Mouse (Mus musculus) forebrain, embryonic 12.5 days (tissue): ENCODE measurements around the gene Bend6. TPM values are rescaled to one million over a fixed set of nuclear protein-coding genes. Genes with fewer than 3 reads are reported as not detected.

Experiments used
- ATAC-seq: fragments of 200-750 bp; cut with Nextera tagmentation; 2 replicates; pipeline ENCODE4 v1.8.0; 2017; ENCODE audit warnings: moderate TSS enrichment; ENCODE audit not compliant: low FRiP score
- H3K27ac ChIP-seq: fragments of 300-500 bp; sonication (generic); 2 replicates; pipeline ENCODE4 v1.5.1; 2016; ENCODE audit warnings: mild to moderate bottlenecking
- H3K27me3 ChIP-seq: fragments of 300-500 bp; sonication (generic); 2 replicates; pipeline ENCODE4 v1.6.1; 2016; ENCODE audit warnings: mild to moderate bottlenecking
- H3K36me3 ChIP-seq: fragments of 300-500 bp; sonication (generic); replicated peaks from 2 replicates; pipeline ENCODE4 v1.6.1; 2016; ENCODE audit warnings: mild to moderate bottlenecking
- H3K4me1 ChIP-seq: fragments of 300-500 bp; sonication (generic); 2 replicates; pipeline ENCODE4 v1.6.1; 2016
- H3K4me2 ChIP-seq: fragments of 300-500 bp; sonication (generic); 2 replicates; pipeline ENCODE4 v1.6.1; 2016; ENCODE audit warnings: mild to moderate bottlenecking, moderate library complexity
- H3K4me3 ChIP-seq: fragments of 300-500 bp; sonication (generic); replicated peaks from 2 replicates; pipeline ENCODE4 v1.5.1; 2016; ENCODE audit warnings: mild to moderate bottlenecking
- H3K9ac ChIP-seq: fragments of 300-500 bp; sonication (generic); 2 replicates; pipeline ENCODE4 v1.6.1; 2016; ENCODE audit warnings: mild to moderate bottlenecking
- H3K9me3 ChIP-seq: fragments of 300-500 bp; sonication (generic); 2 replicates; pipeline ENCODE4 v1.6.1; 2016
- WGBS: fragments of 180-500 bp; shearing (Covaris S2); methylation state at CpG from one replicate; pipeline ENCODE4 v1.1.7; 2016; 5-methylcytosine and 5-hydroxymethylcytosine counted together
- polyA plus RNA-seq: library from polyadenylated mRNA; unstranded; fragments of >200 nt; fragmentation: Nextera tagmentation; extraction: Ambion mirVana; gene quantifications from 2 replicates; pipeline ENCODE4 v1.2.1, GENCODE M21; 2016

Bend6 gene
- polyA plus RNA-seq, 1 experiment from 2014 or later = 3.9 TPM

GRCm38 (mm10) chr1:33900175-33900574 lies 7.4 kb downstream of the Bend6 start:
- no peak for ATAC-seq
- Histone ChIP-seq H3K4me3 (no peak overlapping the region), H3K9ac (no peak overlapping the region), H3K27me3 (0 out of 2 replicates have a peak, but pooled peaks cover 9% of the 10 kb centered on the region), H3K27ac (no peak overlapping the region), H3K36me3 (no peaks in the 10 kb centered on the region), H3K4me1 (no peaks in the 10 kb centered on the region), H3K4me2 (no peak overlapping the region), H3K9me3 (no peaks in the 10 kb centered on the region)
- WGBS = 93% methylated on average over 8 of the region's 8 CpGs

DNA sequence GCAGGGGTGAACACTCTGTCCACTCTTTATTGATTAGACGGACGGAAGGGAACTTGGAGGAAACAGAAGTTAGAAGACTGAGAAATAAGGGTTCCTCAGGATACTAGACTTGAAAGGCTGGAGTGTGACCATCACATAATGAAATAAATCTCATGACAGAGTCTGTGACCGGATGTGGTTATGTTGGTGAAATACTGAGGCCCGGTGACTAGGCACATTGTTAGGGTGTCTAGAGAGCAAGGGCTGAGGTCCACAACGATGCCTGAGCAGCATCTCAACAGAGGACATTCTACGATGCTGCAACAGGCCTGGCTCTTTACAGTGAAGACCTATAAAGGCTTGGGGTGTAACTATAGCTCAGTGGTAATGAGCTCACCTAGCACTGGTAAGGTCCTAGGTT lies 9.2 kb downstream of the Bend6 start:
- no peaks in the 10 kb centered on the region for H3K36me3 ChIP-seq
- ATAC-seq = no peak
- no peak overlapping the region for H3K4me2 ChIP-seq
- no peaks in the 10 kb centered on the region for H3K9me3 ChIP-seq
- H3K4me3 ChIP-seq = no peak overlapping the region
- no peaks in the 10 kb centered on the region for H3K4me1 ChIP-seq
- H3K27ac ChIP-seq = no peak overlapping the region
- H3K9ac ChIP-seq = no peak overlapping the region
- no peaks in the 10 kb centered on the region for H3K27me3 ChIP-seq
- 92% methylated on average over 6 of the region's 6 CpGs for WGBS

- Histone ChIP-seq H3K9me3 (no peaks in the 10 kb centered on the region), H3K27ac (no peak overlapping the region), H3K36me3 (no peaks in the 10 kb centered on the region), H3K4me1 (no peaks in the 10 kb centered on the region), H3K4me2 (no peak overlapping the region), H3K27me3 (no peaks in the 10 kb centered on the region), H3K4me3 (no peak overlapping the region), H3K9ac (no peak overlapping the region)
- WGBS = 90% methylated on average over 11 of the region's 11 CpGs
- ATAC-seq = no peak
These were observed 10.2 kb downstream of the Bend6 start for GRCm38 (mm10) chr1:33897426-33897825.

DNA sequence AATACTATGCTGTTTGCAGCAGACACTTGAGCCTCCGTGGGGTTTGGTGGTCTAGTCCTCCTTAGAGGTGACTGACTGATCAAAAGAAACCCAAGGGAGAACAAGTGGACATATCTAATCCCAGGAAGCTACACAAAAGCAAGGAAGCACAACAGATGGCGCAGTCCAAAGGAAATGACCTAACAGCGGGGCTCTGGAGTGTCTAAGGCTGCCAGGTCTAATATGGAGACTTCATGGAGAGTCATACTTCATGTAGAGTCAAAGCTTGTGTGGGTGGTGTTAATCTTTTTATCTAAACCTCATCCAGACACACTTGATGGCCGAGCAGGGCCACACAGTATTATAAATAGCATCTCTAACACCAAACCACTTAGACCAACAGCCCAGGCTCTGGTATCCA lies 10.9 kb downstream of the Bend6 start:
- WGBS = 84% methylated on average over 4 of the region's 4 CpGs
- no peaks in the 10 kb centered on the region for H3K4me1 ChIP-seq
- no peak for ATAC-seq

DNA sequence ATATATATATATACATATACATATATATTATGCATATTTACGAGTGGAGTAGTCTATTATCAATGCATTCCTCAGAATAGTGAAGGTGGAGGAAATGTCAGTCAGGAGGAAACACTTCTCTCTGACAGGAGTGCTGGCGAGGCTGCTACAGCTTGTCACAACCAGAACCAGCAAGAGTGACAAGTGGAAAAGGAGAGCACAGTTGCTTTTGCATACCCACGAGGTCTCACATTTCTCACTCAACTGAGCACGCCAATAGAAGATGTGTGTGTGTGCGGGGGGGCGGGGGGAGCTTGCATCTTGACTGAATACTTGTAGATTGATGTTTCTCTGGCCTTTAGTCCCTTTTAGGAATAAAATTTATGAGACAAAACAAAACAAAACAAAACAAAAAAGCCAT lies 11.5 kb downstream of the Bend6 start:
- no peaks in the 10 kb centered on the region for H3K36me3 ChIP-seq
- H3K4me2 ChIP-seq = no peak overlapping the region
- H3K4me1 ChIP-seq = no peaks in the 10 kb centered on the region
- no peak overlapping the region for H3K4me3 ChIP-seq
- WGBS = 73% methylated on average over 6 of the region's 6 CpGs
- H3K9ac ChIP-seq = no peak overlapping the region
- no peak overlapping the region for H3K27ac ChIP-seq
- no peaks in the 10 kb centered on the region for H3K9me3 ChIP-seq
- H3K27me3 ChIP-seq = no peaks in the 10 kb centered on the region
- ATAC-seq = no peak

More for the DNA sequence above, 10.9 kb downstream of the Bend6 start:
- no peaks in the 10 kb centered on the region for H3K27me3 ChIP-seq
- no peaks in the 10 kb centered on the region for H3K36me3 ChIP-seq
- no peak overlapping the region for H3K9ac ChIP-seq
- H3K27ac ChIP-seq = no peak overlapping the region
- no peaks in the 10 kb centered on the region for H3K9me3 ChIP-seq
- no peak overlapping the region for H3K4me3 ChIP-seq
- no peak overlapping the region for H3K4me2 ChIP-seq

DNA sequence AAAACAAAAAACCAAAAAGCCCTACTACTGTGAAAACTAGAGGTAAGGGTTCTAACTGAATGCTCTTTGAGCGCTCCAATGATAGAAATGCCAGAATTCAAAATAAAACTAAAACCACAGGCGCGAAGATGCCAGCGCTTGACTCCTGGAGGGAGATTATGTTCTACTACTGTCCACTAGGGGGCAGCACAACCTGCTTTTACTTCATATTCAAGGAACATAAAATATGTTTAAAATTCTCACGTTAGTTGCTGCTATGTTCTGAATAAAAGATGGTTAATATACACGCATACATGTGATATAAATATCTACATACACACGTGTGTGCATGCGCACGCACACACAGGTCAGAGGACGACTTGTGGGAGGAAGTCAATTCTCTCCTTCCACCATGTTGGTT lies 14.8 kb downstream of the Bend6 start:
- H3K4me2 ChIP-seq = no peak overlapping the region
- no peak overlapping the region for H3K9ac ChIP-seq
- H3K36me3 ChIP-seq = no peaks in the 10 kb centered on the region
- no peak for ATAC-seq
- no peaks in the 10 kb centered on the region for H3K27me3 ChIP-seq
- no peak overlapping the region for H3K27ac ChIP-seq
- no peaks in the 10 kb centered on the region for H3K4me1 ChIP-seq
- H3K9me3 ChIP-seq = no peaks in the 10 kb centered on the region
- H3K4me3 ChIP-seq = no peak overlapping the region
- 66% methylated on average over 10 of the region's 10 CpGs for WGBS

GRCm38 (mm10) chr1:33883102-33883839 lies 24.3 kb downstream of the Bend6 start:
- no peaks in the 10 kb centered on the region for H3K27me3 ChIP-seq
- H3K36me3 ChIP-seq = no peaks in the 10 kb centered on the region
- no peak overlapping the region for H3K9ac ChIP-seq
- H3K4me2 ChIP-seq = peak overlapping the region; percentile 30
- 25% methylated on average over 18 of the region's 18 CpGs for WGBS
- ATAC-seq = no peak
- H3K27ac ChIP-seq = no peak overlapping the region
- H3K4me1 ChIP-seq = no peaks in the 10 kb centered on the region
- no peaks in the 10 kb centered on the region for H3K9me3 ChIP-seq
- H3K4me3 ChIP-seq = no peak overlapping the region

GRCm38 (mm10) chr1:33878170-33878569 lies 29.4 kb downstream of the Bend6 start:
- H3K9ac ChIP-seq = no peak overlapping the region
- H3K4me1 ChIP-seq = no peaks in the 10 kb centered on the region
- no peak overlapping the region for H3K4me3 ChIP-seq
- 86% methylated on average over 7 of the region's 7 CpGs for WGBS
- H3K4me2 ChIP-seq = no peak overlapping the region
- H3K27ac ChIP-seq = no peak overlapping the region
- H3K36me3 ChIP-seq = no peaks in the 10 kb centered on the region
- H3K27me3 ChIP-seq = no peaks in the 10 kb centered on the region
- ATAC-seq = no peak
- H3K9me3 ChIP-seq = no peaks in the 10 kb centered on the region

DNA sequence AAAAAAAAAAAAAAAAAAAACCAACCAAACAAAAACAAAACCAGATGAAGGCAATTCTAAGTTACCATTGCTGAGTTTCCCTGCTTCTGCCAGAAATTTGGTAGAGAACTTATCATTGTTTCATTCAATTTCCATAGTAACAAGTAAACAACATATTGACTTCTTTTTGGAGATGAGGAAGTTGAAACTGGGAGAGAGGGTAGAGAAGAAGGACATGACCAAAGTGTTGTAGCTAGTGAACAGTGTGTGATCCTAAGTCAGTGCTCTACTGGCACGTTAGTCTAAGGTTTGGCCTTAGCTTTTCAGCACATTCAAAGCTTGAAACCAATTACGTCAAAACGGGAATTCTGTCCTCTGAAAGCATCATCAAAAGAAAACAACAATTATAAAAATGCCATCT lies 31.2 kb downstream of the Bend6 start:
- no peaks in the 10 kb centered on the region for H3K27me3 ChIP-seq
- H3K9ac ChIP-seq = no peak overlapping the region
- no peak overlapping the region for H3K4me3 ChIP-seq
- no peaks in the 10 kb centered on the region for H3K36me3 ChIP-seq
- no peaks in the 10 kb centered on the region for H3K4me1 ChIP-seq
- no peak overlapping the region for H3K27ac ChIP-seq
- no peak overlapping the region for H3K4me2 ChIP-seq
- no peaks in the 10 kb centered on the region for H3K9me3 ChIP-seq
- WGBS = 85% methylated on average over 3 of the region's 3 CpGs
- ATAC-seq = no peak

- Histone ChIP-seq H3K4me1 (no peaks in the 10 kb centered on the region), H3K4me2 (no peak overlapping the region), H3K9me3 (no peaks in the 10 kb centered on the region), H3K36me3 (no peaks in the 10 kb centered on the region), H3K27ac (no peak overlapping the region), H3K4me3 (no peak overlapping the region), H3K27me3 (no peaks in the 10 kb centered on the region), H3K9ac (no peak overlapping the region)
- 47% methylated on average over 6 of the region's 6 CpGs for WGBS
- ATAC-seq = no peak
These were observed 31.9 kb downstream of the Bend6 start for GRCm38 (mm10) chr1:33875691-33876090.

- ATAC-seq = no peak
- Histone ChIP-seq H3K27ac (no peak overlapping the region), H3K4me3 (no peak overlapping the region), H3K9ac (no peak overlapping the region), H3K36me3 (no peaks in the 10 kb centered on the region), H3K27me3 (no peaks in the 10 kb centered on the region), H3K9me3 (no peaks in the 10 kb centered on the region), H3K4me1 (no peaks in the 10 kb centered on the region), H3K4me2 (no peak overlapping the region)
- 82% methylated on average over 5 of the region's 5 CpGs for WGBS
These were observed 34.1 kb downstream of the Bend6 start for GRCm38 (mm10) chr1:33873561-33873960.

- Histone ChIP-seq H3K4me1 (no peaks in the 10 kb centered on the region), H3K27ac (no peak overlapping the region), H3K27me3 (no peaks in the 10 kb centered on the region), H3K36me3 (no peaks in the 10 kb centered on the region), H3K9ac (no peak overlapping the region), H3K4me2 (no peak overlapping the region), H3K9me3 (no peaks in the 10 kb centered on the region), H3K4me3 (no peak overlapping the region)
- ATAC-seq = no peak
- 92% methylated on average over 3 of the region's 3 CpGs for WGBS
These were observed 38.2 kb downstream of the Bend6 start for GRCm38 (mm10) chr1:33869437-33869836.

GRCm38 (mm10) chr1:33869031-33869430 lies 38.6 kb downstream of the Bend6 start:
- H3K4me1 ChIP-seq = no peaks in the 10 kb centered on the region
- no peak overlapping the region for H3K4me3 ChIP-seq
- ATAC-seq = no peak
- H3K27ac ChIP-seq = no peak overlapping the region
- H3K4me2 ChIP-seq = no peak overlapping the region
- H3K27me3 ChIP-seq = no peaks in the 10 kb centered on the region
- H3K9ac ChIP-seq = no peak overlapping the region
- 82% methylated on average over 2 of the region's 2 CpGs for WGBS
- H3K36me3 ChIP-seq = no peaks in the 10 kb centered on the region
- H3K9me3 ChIP-seq = no peaks in the 10 kb centered on the region
